Mouse (Mus musculus) heart, embryonic 11.5 days (tissue): ENCODE results near the gene Prss21. TPM values are rescaled to one million over a fixed set of nuclear protein-coding genes. Genes with fewer than 3 reads are reported as not detected.

Experiments used
- ATAC-seq: fragments of 200-750 bp; cut with Nextera tagmentation; replicated peaks from 2 replicates; pipeline ENCODE4 v1.8.0; 2017; ENCODE audit warnings: moderate library complexity; ENCODE audit not compliant: insufficient number of reproducible peaks, low FRiP score, low TSS enrichment
- H3K27ac ChIP-seq: fragments of 300-500 bp; sonication (generic); 2 replicates; pipeline ENCODE4 v1.5.1; 2014; ENCODE audit warnings: mild to moderate bottlenecking, low read depth, low read length
- H3K27me3 ChIP-seq: fragments of 300-500 bp; sonication (generic); 2 replicates; pipeline ENCODE4 v1.6.1; 2014; ENCODE audit warnings: mild to moderate bottlenecking, low read length, mixed read lengths; ENCODE audit not compliant: control insufficient read depth, insufficient read depth
- H3K36me3 ChIP-seq: fragments of 300-500 bp; sonication (generic); 2 replicates; pipeline ENCODE4 v1.6.1; 2014; ENCODE audit warnings: mild to moderate bottlenecking, low read length, moderate library complexity, mixed read lengths; ENCODE audit not compliant: control insufficient read depth, insufficient read depth
- H3K4me1 ChIP-seq: fragments of 300-500 bp; sonication (generic); 2 replicates; pipeline ENCODE4 v1.6.1; 2014; ENCODE audit warnings: low read length; ENCODE audit not compliant: control insufficient read depth, insufficient read depth
- H3K4me2 ChIP-seq: fragments of 300-500 bp; sonication (generic); 2 replicates; pipeline ENCODE4 v1.6.1; 2014; ENCODE audit warnings: mild to moderate bottlenecking, moderate library complexity
- H3K4me3 ChIP-seq: fragments of 300-500 bp; sonication (generic); 2 replicates; pipeline ENCODE4 v1.5.1; 2014; ENCODE audit warnings: low read depth, low read length
- H3K9ac ChIP-seq: fragments of 300-500 bp; sonication (generic); 2 replicates; pipeline ENCODE4 v1.6.1; 2014; ENCODE audit warnings: mild to moderate bottlenecking, low read depth, low read length, moderate library complexity
- H3K9me3 ChIP-seq: fragments of 300-500 bp; sonication (generic); replicated peaks from 2 replicates; pipeline ENCODE4 v1.6.1; 2016; ENCODE audit warnings: low read length; ENCODE audit not compliant: control insufficient read depth
- WGBS: fragments of 180-500 bp; shearing (Covaris S2); extraction: QIAGEN DNeasy Blood & Tissue Kit; methylation state at CpG from one replicate; pipeline ENCODE4 v1.1.7; 2014; ENCODE audit not compliant: insufficient replicate concordance; 5-methylcytosine and 5-hydroxymethylcytosine counted together
- polyA plus RNA-seq: library from polyadenylated mRNA; unstranded; fragments of >200 nt; fragmentation: Nextera tagmentation; extraction: Ambion mirVana; gene quantifications from 2 replicates; pipeline ENCODE4 v1.2.1, GENCODE M21; 2014

The Prss21 gene
- polyA plus RNA-seq, 1 experiment from 2014 or later = not detected

DNA sequence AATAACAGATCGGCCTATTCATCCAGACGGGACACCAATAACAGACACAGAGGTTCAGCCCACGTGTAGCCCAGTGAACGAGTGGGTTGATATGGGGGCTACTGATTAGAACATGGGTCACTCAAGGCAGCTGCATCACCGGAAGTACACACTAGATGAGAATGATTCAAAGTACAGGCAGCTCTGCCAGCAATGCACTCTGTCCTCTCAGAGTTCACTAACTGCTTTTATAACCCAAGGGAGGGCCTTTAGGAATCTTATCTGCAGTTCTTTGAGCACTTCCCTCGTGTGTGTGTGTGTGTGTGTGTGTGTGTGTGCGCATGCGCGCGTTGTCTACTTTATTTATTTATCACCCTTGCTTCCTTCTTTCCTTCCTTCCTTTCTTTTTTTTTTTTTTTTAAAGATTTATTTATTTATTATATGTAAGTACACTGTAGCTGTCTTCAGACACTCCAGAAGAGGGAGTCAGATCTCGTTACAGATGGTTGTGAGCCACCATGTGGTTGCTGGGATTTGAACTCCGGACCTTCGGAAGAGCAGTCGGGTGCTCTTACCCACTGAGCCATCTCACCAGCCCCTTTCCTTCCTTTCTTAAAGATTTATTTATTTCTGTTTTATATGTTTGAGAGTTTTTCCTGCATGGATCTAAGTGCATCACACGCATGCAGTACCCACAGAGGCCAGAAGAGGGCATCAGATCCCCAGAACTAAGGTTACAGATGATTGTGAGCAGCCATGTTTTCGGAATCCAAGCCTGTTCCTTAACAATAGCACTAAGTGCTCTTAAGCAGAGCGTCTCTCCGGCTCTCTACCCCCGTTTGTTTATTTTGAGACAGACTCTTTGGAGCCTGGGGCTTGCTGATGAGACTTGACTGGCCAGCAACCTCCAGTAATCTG is 16.8 kb upstream of the Prss21 start:
- ATAC-seq = no peak
- Histone ChIP-seq H3K27me3 (no peaks in the 10 kb centered on the region), H3K9ac (no peak overlapping the region), H3K36me3 (no peaks in the 10 kb centered on the region), H3K27ac (no peak overlapping the region), H3K4me2 (no peak overlapping the region), H3K4me3 (no peak overlapping the region), H3K9me3 (no peaks in the 10 kb centered on the region), H3K4me1 (peaks cover 7% of the 10 kb centered on the region; the same call in 1 of the 2 replicates)
- 49% methylated on average over 18 of the region's 19 CpGs for WGBS

- no peaks in the 10 kb centered on the region for H3K36me3 ChIP-seq
- H3K27me3 ChIP-seq = no peaks in the 10 kb centered on the region
- no peaks in the 10 kb centered on the region for H3K9me3 ChIP-seq
- no peak overlapping the region for H3K4me2 ChIP-seq
- no peak for ATAC-seq
- WGBS = 42% methylated on average over 5 of the region's 5 CpGs
- no peak overlapping the region for H3K4me3 ChIP-seq
- H3K4me1 ChIP-seq = peaks cover 7% of the 10 kb centered on the region; the same call in 1 of the 2 replicates
- no peak overlapping the region for H3K9ac ChIP-seq
- no peak overlapping the region for H3K27ac ChIP-seq
These were observed 14.6 kb upstream of the Prss21 start for GRCm38 (mm10) chr17:23853292-23853691.

GRCm38 (mm10) chr17:23854229-23854765 is 13.6 kb upstream of the Prss21 start:
- Histone ChIP-seq H3K9me3 (no peaks in the 10 kb centered on the region), H3K4me2 (no peak overlapping the region), H3K27me3 (no peaks in the 10 kb centered on the region), H3K4me1 (peaks cover 7% of the 10 kb centered on the region; the same call in 1 of the 2 replicates), H3K9ac (no peak overlapping the region), H3K4me3 (no peak overlapping the region), H3K27ac (no peak overlapping the region), H3K36me3 (no peaks in the 10 kb centered on the region)
- 73% methylated on average over 10 of the region's 10 CpGs for WGBS
- no peak for ATAC-seq

DNA sequence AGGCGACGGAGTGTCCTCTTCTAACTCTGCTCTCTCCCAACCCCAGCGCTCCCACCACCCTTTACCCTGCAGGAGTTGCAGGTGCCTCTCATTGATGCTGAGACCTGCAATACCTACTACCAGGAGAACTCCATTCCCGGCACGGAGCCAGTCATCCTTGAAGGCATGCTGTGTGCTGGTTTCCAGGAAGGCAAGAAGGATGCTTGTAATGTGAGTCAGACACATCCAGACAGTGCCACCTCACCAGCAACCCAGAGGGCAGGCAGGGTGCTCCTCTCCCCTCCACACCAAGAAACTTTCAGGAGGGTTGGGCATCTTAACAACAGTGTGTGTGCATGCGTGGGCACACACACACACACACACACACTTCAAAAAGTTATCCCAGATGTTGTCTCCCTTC is 10.7 kb upstream of the Prss21 start:
- no peak overlapping the region for H3K4me3 ChIP-seq
- no peak overlapping the region for H3K9ac ChIP-seq
- H3K9me3 ChIP-seq = no peaks in the 10 kb centered on the region
- no peak overlapping the region for H3K4me2 ChIP-seq
- H3K36me3 ChIP-seq = no peaks in the 10 kb centered on the region
- 73% methylated on average over 6 of the region's 6 CpGs for WGBS
- no peak for ATAC-seq
- H3K27me3 ChIP-seq = peaks cover 4% of the 10 kb centered on the region; the same call in 1 of the 2 replicates
- peaks cover 7% of the 10 kb centered on the region; the same call in 1 of the 2 replicates for H3K4me1 ChIP-seq
- no peak overlapping the region for H3K27ac ChIP-seq

DNA sequence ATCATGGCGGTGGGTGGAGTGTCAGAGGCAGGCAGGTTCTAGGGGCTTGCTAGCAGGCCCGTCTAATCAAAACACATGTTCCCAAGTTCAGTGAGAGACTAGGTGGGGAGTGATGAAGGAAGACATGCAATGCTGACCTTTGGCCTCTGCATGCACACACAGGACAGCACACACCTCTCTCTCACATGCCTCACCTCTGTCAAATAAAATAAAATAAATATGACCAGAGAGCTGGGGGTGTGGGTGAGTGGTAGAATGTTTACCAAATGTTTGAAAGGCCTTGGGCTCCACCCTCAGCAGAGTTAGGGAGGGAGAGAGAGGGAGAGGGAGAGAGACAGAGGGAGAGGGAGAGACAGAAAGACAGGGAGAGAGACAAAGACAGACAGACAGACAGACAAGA is 9.9 kb upstream of the Prss21 start:
- 68% methylated on average over 2 of the region's 2 CpGs for WGBS
- Histone ChIP-seq H3K4me1 (peaks cover 7% of the 10 kb centered on the region; the same call in 1 of the 2 replicates), H3K4me3 (no peak overlapping the region), H3K27me3 (peaks cover 4% of the 10 kb centered on the region; the same call in 1 of the 2 replicates), H3K27ac (no peak overlapping the region), H3K36me3 (no peaks in the 10 kb centered on the region), H3K9ac (no peak overlapping the region), H3K4me2 (no peak overlapping the region), H3K9me3 (no peaks in the 10 kb centered on the region)
- ATAC-seq = no peak

- H3K9ac ChIP-seq = no peak overlapping the region
These were observed 4.9 kb upstream of the Prss21 start for GRCm38 (mm10) chr17:23862926-23863325.

DNA sequence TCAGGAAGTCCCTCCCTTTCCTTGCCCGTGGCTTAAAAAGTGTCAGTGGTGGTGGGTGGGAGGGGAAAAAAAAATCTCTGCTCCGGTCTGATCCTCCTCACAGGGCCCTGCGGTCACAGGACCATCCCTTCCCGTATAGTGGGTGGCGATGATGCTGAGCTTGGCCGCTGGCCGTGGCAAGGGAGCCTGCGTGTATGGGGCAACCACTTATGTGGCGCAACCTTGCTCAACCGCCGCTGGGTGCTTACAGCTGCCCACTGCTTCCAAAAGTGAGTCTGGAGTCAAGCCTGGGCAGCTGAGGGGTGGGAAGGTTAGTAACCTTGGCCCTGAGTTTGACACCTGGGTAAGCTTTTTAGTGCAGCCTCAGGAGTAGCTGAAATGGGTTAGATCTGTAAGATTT is 657 bp downstream of the Prss21 start:
- Histone ChIP-seq H3K4me3 (no peak overlapping the region), H3K27ac (no peak overlapping the region), H3K9me3 (no peaks in the 10 kb centered on the region), H3K4me2 (no peak overlapping the region), H3K4me1 (no peaks in the 10 kb centered on the region), H3K27me3 (no peaks in the 10 kb centered on the region), H3K36me3 (no peaks in the 10 kb centered on the region), H3K9ac (no peak overlapping the region)
- 79% methylated on average over 11 of the region's 11 CpGs for WGBS
- no peak for ATAC-seq

More at GRCm38 (mm10) chr17:23862926-23863325, 4.9 kb upstream of the Prss21 start:
- Histone ChIP-seq H3K4me1 (no peaks in the 10 kb centered on the region), H3K27ac (no peak overlapping the region), H3K27me3 (peaks cover 4% of the 10 kb centered on the region; the same call in 1 of the 2 replicates), H3K9me3 (no peaks in the 10 kb centered on the region), H3K36me3 (no peaks in the 10 kb centered on the region), H3K4me2 (no peak overlapping the region), H3K4me3 (no peak overlapping the region)
- WGBS = 81% methylated on average over 4 of the region's 4 CpGs
- ATAC-seq = no peak

DNA sequence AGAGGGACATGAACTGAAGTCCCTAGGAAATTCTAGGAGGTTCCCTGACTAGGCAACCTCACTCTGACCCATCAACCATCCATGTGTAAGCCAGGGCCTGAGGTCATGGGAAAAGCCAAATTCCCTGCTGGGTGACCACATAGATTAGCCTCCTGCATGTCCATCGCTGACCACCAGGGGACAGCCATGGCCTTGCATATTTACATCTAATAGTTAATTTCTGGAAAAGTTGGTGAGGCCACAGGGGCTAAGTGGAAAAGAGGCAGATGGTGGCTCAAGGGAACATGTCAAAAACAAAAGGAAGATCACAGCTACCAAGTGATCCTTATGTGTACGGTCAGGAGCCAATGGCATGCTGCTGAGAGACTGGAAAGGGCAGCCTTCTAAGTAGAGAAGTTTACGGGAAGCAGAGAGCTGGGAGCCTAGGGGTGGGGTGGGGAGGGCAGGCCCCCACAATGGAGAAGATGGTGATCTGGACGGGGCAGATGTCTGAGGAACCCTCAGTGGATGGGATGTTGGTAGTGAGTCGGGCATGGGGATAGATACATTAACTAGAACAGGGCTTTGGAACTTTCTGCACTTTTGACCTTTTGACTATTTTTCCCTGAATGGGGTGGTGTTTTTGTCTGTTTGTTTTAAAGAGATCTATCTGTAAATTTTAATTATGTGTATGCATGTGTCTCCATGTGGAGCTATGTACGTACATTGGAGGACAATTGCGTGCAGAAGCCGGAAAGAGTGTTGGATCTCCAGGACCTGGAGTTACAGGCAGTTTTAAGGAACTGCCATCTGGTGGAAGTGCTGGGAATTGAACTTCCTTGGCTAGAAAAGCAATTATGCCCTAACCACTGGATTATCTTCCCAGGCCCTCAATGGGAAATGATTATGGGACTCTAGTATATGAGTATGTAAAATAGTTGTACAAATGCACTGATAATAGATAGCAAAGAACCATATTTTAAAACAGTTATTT is 6.3 kb downstream of the Prss21 start:
- no peak overlapping the region for H3K9ac ChIP-seq
- no peak overlapping the region for H3K27ac ChIP-seq
- H3K27me3 ChIP-seq = no peaks in the 10 kb centered on the region
- no peaks in the 10 kb centered on the region for H3K4me1 ChIP-seq
- no peak for ATAC-seq
- no peak overlapping the region for H3K4me3 ChIP-seq
- H3K9me3 ChIP-seq = no peaks in the 10 kb centered on the region
- no peaks in the 10 kb centered on the region for H3K36me3 ChIP-seq
- no peak overlapping the region for H3K4me2 ChIP-seq
- 45% methylated on average over 8 of the region's 8 CpGs for WGBS
